Mouse (Mus musculus) limb, embryonic 11.5 days (tissue): ENCODE measurements around the gene Sf3b5. TPM values are rescaled to one million over a fixed set of nuclear protein-coding genes. Genes with fewer than 3 reads are reported as not detected.
A peak's percentile ranks its signal among the peaks of the same experiment; 100 is the strongest.

ENCODE experiments used
- ATAC-seq: fragments of 200-750 bp; cut with Nextera tagmentation; 2 replicates; pipeline ENCODE4 v1.8.0; 2017; ENCODE audit warnings: low read depth; ENCODE audit not compliant: insufficient number of reproducible peaks, low FRiP score, low TSS enrichment
- DNase-seq: peaks from one replicate; pipeline ENCODE4 v3.0.0-alpha.2; 2015; ENCODE audit warnings: low spot score
- H3K27ac ChIP-seq: fragments of 300-500 bp; sonication (generic); replicated peaks from 2 replicates; pipeline ENCODE4 v1.5.1; 2014; ENCODE audit warnings: low read depth, mild to moderate bottlenecking, low read length
- H3K27me3 ChIP-seq: fragments of 300-500 bp; sonication (generic); 2 replicates; pipeline ENCODE4 v1.6.1; 2014; ENCODE audit warnings: mild to moderate bottlenecking, low read length, mixed read lengths; ENCODE audit not compliant: control insufficient read depth, insufficient read depth
- H3K36me3 ChIP-seq: fragments of 300-500 bp; sonication (generic); 2 replicates; pipeline ENCODE4 v1.6.1; 2014; ENCODE audit warnings: mild to moderate bottlenecking, low read length, moderate library complexity, mixed read lengths; ENCODE audit not compliant: control insufficient read depth, insufficient read depth
- H3K4me1 ChIP-seq: fragments of 300-500 bp; sonication (generic); 2 replicates; pipeline ENCODE4 v1.6.1; 2014; ENCODE audit warnings: low read length, mixed read lengths; ENCODE audit not compliant: control insufficient read depth, insufficient read depth
- H3K4me2 ChIP-seq: fragments of 300-500 bp; sonication (generic); 2 replicates; pipeline ENCODE4 v1.6.1; 2014; ENCODE audit warnings: low read depth, mild to moderate bottlenecking, moderate library complexity; ENCODE audit not compliant: severe bottlenecking
- H3K4me3 ChIP-seq: fragments of 300-500 bp; sonication (generic); 2 replicates; pipeline ENCODE4 v1.5.1; 2014; ENCODE audit warnings: low read depth, low read length
- H3K9ac ChIP-seq: fragments of 300-500 bp; sonication (generic); 2 replicates; pipeline ENCODE4 v1.6.1; 2014; ENCODE audit warnings: mild to moderate bottlenecking, low read length
- H3K9me3 ChIP-seq: fragments of 300-500 bp; sonication (generic); 2 replicates; pipeline ENCODE4 v1.6.1; 2016; ENCODE audit warnings: low read length; ENCODE audit not compliant: control insufficient read depth
- WGBS: fragments of 180-500 bp; shearing (Covaris S2); extraction: QIAGEN DNeasy Blood & Tissue Kit; methylation state at CpG from one replicate; pipeline ENCODE4 v1.1.7; 2014; 5-methylcytosine and 5-hydroxymethylcytosine counted together
- polyA plus RNA-seq: library from polyadenylated mRNA; unstranded; fragments of >200 nt; fragmentation: Nextera tagmentation; extraction: Ambion mirVana; gene quantifications from 2 replicates; pipeline ENCODE4 v1.2.1, GENCODE M21; 2014

Gene Sf3b5
- 42.7 and 45.7 TPM in 2 replicates for polyA plus RNA-seq

DNA sequence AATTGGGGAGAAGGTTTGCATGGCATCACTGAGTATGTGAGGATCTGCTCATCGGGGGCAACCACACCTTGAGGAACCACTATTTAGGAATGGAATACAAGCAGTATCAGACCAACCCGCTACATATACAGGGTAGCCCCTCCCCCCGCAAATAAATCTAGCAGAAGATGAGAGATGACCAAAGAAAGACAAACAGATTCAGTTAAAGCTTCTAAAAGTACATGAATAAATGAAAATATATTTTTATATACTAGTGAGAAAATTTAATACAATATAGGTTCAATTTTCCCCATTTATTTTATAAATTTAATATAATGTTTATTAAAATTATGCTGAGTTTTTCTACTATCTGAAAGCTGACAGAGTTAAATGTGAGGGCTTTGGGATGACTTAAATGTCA lies at the start of gene Sf3b5:
Sf3b5 (plus strand) TSS at position 301 of the 400 bp plus-strand sequence.
- 92% methylated on average over 3 of the region's 3 CpGs for WGBS
- ATAC-seq (no peak), DNase-seq (no peak)
- Histone ChIP-seq H3K4me2 (no peak within 1 kb of the TSS), H3K27ac (no peak within 1 kb of the TSS), H3K27me3 (no peaks in the 10 kb centered on the region), H3K36me3 (no peaks in the 10 kb centered on the region), H3K4me1 (peaks cover 6% of the 10 kb centered on the region; the same call in 1 of the 2 replicates), H3K9me3 (no peaks in the 10 kb centered on the region), H3K4me3 (no peak within 1 kb of the TSS), H3K9ac (no peak within 1 kb of the TSS)

- WGBS = 59% methylated on average over 1 of the region's 1 CpGs
- Histone ChIP-seq H3K27me3 (no peaks in the 10 kb centered on the region), H3K4me1 (no peaks in the 10 kb centered on the region), H3K4me3 (no peak overlapping the region), H3K9ac (no peak overlapping the region), H3K4me2 (no peak overlapping the region), H3K27ac (no peak overlapping the region), H3K9me3 (no peaks in the 10 kb centered on the region), H3K36me3 (no peaks in the 10 kb centered on the region)
- ATAC-seq (no peak), DNase-seq (no peak)
Measured at GRCm38 (mm10) chr10:12955831-12956230, 49.3 kb upstream of the Sf3b5 start.

GRCm38 (mm10) chr10:12957271-12957670 lies 47.9 kb upstream of the Sf3b5 start:
- 89% methylated on average over 4 of the region's 4 CpGs for WGBS

GRCm38 (mm10) chr10:12961546-12961945 lies 43.6 kb upstream of the Sf3b5 start:
- WGBS = 87% methylated on average over 8 of the region's 8 CpGs
- H3K4me1 ChIP-seq = no peaks in the 10 kb centered on the region
- H3K9ac ChIP-seq = no peak overlapping the region
- no peaks in the 10 kb centered on the region for H3K36me3 ChIP-seq
- H3K4me3 ChIP-seq = no peak overlapping the region
- ATAC-seq = no peak
- H3K4me2 ChIP-seq = no peak overlapping the region
- no peaks in the 10 kb centered on the region for H3K27me3 ChIP-seq
- no peaks in the 10 kb centered on the region for H3K9me3 ChIP-seq
- DNase-seq = no peak
- no peak overlapping the region for H3K27ac ChIP-seq

More at GRCm38 (mm10) chr10:12957271-12957670, 47.9 kb upstream of the Sf3b5 start:
- Histone ChIP-seq H3K27me3 (no peaks in the 10 kb centered on the region), H3K27ac (no peak overlapping the region), H3K36me3 (no peaks in the 10 kb centered on the region), H3K4me2 (no peak overlapping the region), H3K4me3 (no peak overlapping the region), H3K9ac (no peak overlapping the region), H3K9me3 (no peaks in the 10 kb centered on the region), H3K4me1 (no peaks in the 10 kb centered on the region)
- ATAC-seq = no peak
- no peak for DNase-seq

GRCm38 (mm10) chr10:12962238-12962637 lies 42.9 kb upstream of the Sf3b5 start:
- ATAC-seq (no peak), DNase-seq (no peak)
- H3K4me1 ChIP-seq = no peaks in the 10 kb centered on the region
- H3K9ac ChIP-seq = no peak overlapping the region
- no peak overlapping the region for H3K4me2 ChIP-seq
- no peaks in the 10 kb centered on the region for H3K27me3 ChIP-seq
- no peaks in the 10 kb centered on the region for H3K9me3 ChIP-seq
- no peaks in the 10 kb centered on the region for H3K36me3 ChIP-seq
- no peak overlapping the region for H3K4me3 ChIP-seq
- no peak overlapping the region for H3K27ac ChIP-seq

GRCm38 (mm10) chr10:12963362-12964147 lies 41.6 kb upstream of the Sf3b5 start:
- Histone ChIP-seq H3K27ac (no peak overlapping the region), H3K4me2 (peak overlapping the region; percentile 85), H3K27me3 (no peaks in the 10 kb centered on the region), H3K4me3 (peak overlapping the region; percentile 65), H3K4me1 (no peaks in the 10 kb centered on the region), H3K36me3 (no peaks in the 10 kb centered on the region), H3K9ac (peak overlapping the region; percentile 70), H3K9me3 (no peaks in the 10 kb centered on the region)
- DNase-seq (peak; percentile 35), ATAC-seq (peak; percentile 76)
- 6% methylated on average over 29 of the region's 29 CpGs for WGBS

GRCm38 (mm10) chr10:12964151-12965075 lies 40.7 kb upstream of the Sf3b5 start, which contains the start of gene Stx11:
Stx11 (minus strand) TSS chr10:12964298.
- Histone ChIP-seq H3K9me3 (no peaks in the 10 kb centered on the region), H3K4me1 (no peaks in the 10 kb centered on the region), H3K4me3 (peak within 1 kb of the TSS; percentile 65), H3K27me3 (no peaks in the 10 kb centered on the region), H3K9ac (peak within 1 kb of the TSS; percentile 70), H3K36me3 (no peaks in the 10 kb centered on the region), H3K27ac (no peak within 1 kb of the TSS), H3K4me2 (peak within 1 kb of the TSS; percentile 85)
- 3% methylated on average over 56 of the region's 56 CpGs for WGBS
- peak; percentile 94 for ATAC-seq
- peak; percentile 81 for DNase-seq

DNA sequence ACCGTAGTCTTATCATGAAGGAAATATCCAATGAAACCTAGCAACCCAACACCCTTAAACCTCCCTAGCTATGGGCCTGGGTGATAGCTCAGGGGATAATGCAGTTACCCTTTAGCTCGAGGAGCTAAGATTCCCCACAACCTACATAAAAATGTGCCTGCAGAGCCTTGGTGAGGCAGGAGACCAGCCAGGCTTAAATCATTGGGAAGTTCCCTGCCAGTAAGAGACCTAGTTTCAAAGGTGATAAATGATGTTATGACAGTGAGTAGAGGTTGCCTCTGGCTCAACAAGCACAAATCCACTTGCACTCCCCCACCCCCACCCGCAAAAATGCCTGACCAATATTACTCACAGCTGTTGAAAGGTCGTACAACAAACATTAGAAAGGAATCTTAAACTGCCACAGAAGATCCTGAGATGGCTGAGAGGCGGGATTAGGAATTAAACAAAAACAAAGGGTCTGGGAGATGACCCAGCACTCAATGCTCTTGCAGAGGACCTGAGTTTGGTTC lies 39.4 kb upstream of the Sf3b5 start:
- H3K27ac ChIP-seq = no peak overlapping the region
- H3K9me3 ChIP-seq = no peaks in the 10 kb centered on the region
- no peaks in the 10 kb centered on the region for H3K4me1 ChIP-seq
- H3K4me3 ChIP-seq = no peak overlapping the region
- H3K9ac ChIP-seq = no peak overlapping the region
- no peak for ATAC-seq
- H3K27me3 ChIP-seq = no peaks in the 10 kb centered on the region
- H3K4me2 ChIP-seq = no peak overlapping the region
- WGBS = 69% methylated on average over 5 of the region's 5 CpGs
- H3K36me3 ChIP-seq = no peaks in the 10 kb centered on the region
- no peak for DNase-seq
